ENCODE assay signal across 8 mouse cellular contexts in the genomic region with DNA sequence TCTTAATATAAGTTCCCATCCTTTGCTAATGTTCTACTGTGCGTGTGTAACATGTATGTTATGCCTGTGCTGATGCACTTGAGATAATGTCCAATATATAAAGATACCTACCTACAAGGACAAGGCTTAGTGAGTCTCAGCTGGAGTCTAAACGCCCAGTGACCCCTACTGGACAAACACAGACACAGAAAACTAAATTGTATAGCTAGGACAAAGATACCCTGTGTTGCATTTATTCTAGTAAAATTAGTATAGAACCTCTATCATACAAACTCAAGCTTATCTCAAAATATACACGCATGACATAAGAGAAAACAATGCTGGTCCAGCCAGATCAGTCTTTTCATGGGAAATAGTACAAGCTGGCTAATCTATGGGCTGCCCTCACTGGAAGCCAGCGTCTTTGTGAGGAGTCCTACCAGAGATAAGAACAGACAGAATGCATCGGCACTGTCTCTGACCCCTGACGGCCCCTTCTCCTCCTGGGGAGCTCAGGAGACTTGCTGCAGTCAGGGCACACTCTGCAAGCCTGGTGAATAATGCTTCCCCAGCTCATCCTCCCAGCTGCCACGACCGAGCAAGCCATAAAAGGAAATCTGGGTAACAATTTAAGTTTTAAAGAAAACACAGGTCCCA.
DNase-seq lines count a peak whose midpoint lies in the region; ATAC-seq and TF ChIP-seq lines count a peak whose summit lies in the region.

No protein-coding gene starts in this region.

- TF ChIP-seq CTCF in G1E (IDR thresholded peaks at IDR 0.05; ENCODE audit: low read depth, low read length) = no peak

- no peak overlapping the region for H3K4me2 ChIP-seq in liver, embryonic 12.5 days

- H3K36me3 ChIP-seq in G1E (replicated peaks) = no peaks in the 10 kb centered on the region
- H3K36me3 ChIP-seq in liver, embryonic 12.5 days = no peaks in the 10 kb centered on the region

- H3K27me3 ChIP-seq in G1E (ENCODE audit: insufficient read depth, low read length) = no peaks in the 10 kb centered on the region
- H3K27me3 ChIP-seq in liver, embryonic 12.5 days (replicated peaks) = no peaks in the 10 kb centered on the region

- no peak overlapping the region for H3K9ac ChIP-seq in liver, embryonic 12.5 days

- intact Hi-C loops in heart, postnatal 36 days (cut with DNase I) = loop anchor here (1.0 kb wide), 1 partner anchor 49 kb away; no protein-coding TSS in a partner anchor

- no peaks in the 10 kb centered on the region for H3K9me3 ChIP-seq in G1E (replicated peaks)
- H3K9me3 ChIP-seq in liver, embryonic 12.5 days (replicated peaks) = no peaks in the 10 kb centered on the region

- no peaks in the 10 kb centered on the region; the same call in 1 of the 2 replicates for H3K4me1 ChIP-seq in G1E (ENCODE audit: insufficient read depth, low read depth, low read length)
- peaks cover 19% of the 10 kb centered on the region for H3K4me1 ChIP-seq in liver, embryonic 12.5 days

- DNase-seq in heart, adult 11 months = peak; percentile 79
- no peak for DNase-seq in heart, postnatal 36 days
- DNase-seq in G1E (ENCODE audit: low spot score) = no peak
- DNase-seq in retina, postnatal 1 day = peak; percentile 29
- no peak for DNase-seq in cerebellum, postnatal 4 days (ENCODE audit: low spot score in 2 of 2)
- no peak for DNase-seq in cerebellum, adult 9-10 months

- ATAC-seq in G1E (ENCODE audit: extremely low read depth, insufficient number of reproducible peaks, low FRiP score, poor library complexity, severe bottlenecking) = peak; percentile 54
- ATAC-seq in granulocyte monocyte progenitor cell, adult 5-6 weeks (replicated peaks; ENCODE audit: poor library complexity, severe bottlenecking) = peak; percentile 67
- peak; percentile 88 for ATAC-seq in liver, embryonic 12.5 days

- H3K4me3 ChIP-seq in G1E (ENCODE audit: low read depth, low read length) = no peak overlapping the region
- no peak overlapping the region for H3K4me3 ChIP-seq in liver, embryonic 12.5 days

- no peak overlapping the region for H3K27ac ChIP-seq in liver, embryonic 12.5 days

- 23% methylated on average over 8 of the region's 8 CpGs for WGBS in liver, embryonic 12.5 days (ENCODE audit: insufficient replicate concordance)

Comparison
In these comparisons a context has a peak if more than half of its experiments do, and no peak if none do; other contexts are left out.
1. DNase-seq: peak in heart, adult 11 months (single experiment) and retina, postnatal 1 day (single experiment); none in heart, postnatal 36 days (0 of 2), G1E (single experiment), cerebellum, postnatal 4 days (0 of 2) and cerebellum, adult 9-10 months (single experiment).
2. Peak in every context shown above with its lines, with median percentiles within 50 percentile points of each other: ATAC-seq.